Mouse (Mus musculus): ENCODE results near the gene Hoxa1.

GRCm38 (mm10) chr6:52207684-52207976 is 49.5 kb upstream of the Hoxa1 start:
- TF ChIP-seq CTCF (IDR thresholded peaks at IDR 0.05; ENCODE audit: low read depth) (no peak), EP300 (IDR thresholded peaks at IDR 0.05; ENCODE audit: low read depth) (no peak)
